Mouse (Mus musculus) adrenal gland, postnatal 36 days (tissue): ENCODE data around the gene Pkd1l1. TPM values are rescaled to one million over a fixed set of nuclear protein-coding genes. Genes with fewer than 3 reads are reported as not detected.

Source experiments
- DNase-seq, 2 experiments: peaks; one replicate each; pipeline ENCODE4 v3.0.0; 2021; ENCODE audit warnings: mixed read lengths in 1 of 2
- long read RNA-seq, 2 experiments: library from polyadenylated mRNA; stranded (forward); transcript quantifications; one replicate each; pipeline ENCODE4 v2.0.0; 2021; ENCODE audit warnings: borderline sequencing depth in 2 of 2
- total RNA-seq, 2 experiments: library from RNA; stranded (reverse); gene quantifications; 2 replicates each; pipeline ENCODE4 v1.2.3; 2021

The Pkd1l1 gene
- not detected for total RNA-seq
- long read RNA-seq, experiment 1, result 0 reads
- long read RNA-seq, experiment 2, result 0 reads

DNA sequence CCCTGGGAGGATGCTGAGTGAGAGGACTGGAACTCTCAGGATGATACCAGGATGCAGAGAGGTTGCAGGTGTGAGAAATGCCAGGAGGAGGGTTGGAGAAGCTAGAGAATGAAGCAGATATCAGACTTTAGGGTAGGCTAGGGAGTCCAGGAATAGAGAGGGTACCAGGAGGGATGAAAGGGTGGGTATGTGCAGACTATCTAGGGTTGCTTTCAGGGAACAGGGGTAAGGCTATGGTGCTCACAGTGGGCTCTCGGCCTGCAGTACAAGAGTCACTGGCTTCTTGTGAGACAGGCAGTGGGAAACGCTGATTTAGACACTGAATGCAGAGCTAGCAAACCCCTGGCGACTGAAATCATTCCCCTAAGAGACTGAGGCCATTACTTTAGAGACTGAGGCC, at the start of gene Pkd1l1:
TSS of gene Pkd1l1 (minus strand) at position 101 of the 400 bp plus-strand sequence.
- no peak for DNase-seq

DNA sequence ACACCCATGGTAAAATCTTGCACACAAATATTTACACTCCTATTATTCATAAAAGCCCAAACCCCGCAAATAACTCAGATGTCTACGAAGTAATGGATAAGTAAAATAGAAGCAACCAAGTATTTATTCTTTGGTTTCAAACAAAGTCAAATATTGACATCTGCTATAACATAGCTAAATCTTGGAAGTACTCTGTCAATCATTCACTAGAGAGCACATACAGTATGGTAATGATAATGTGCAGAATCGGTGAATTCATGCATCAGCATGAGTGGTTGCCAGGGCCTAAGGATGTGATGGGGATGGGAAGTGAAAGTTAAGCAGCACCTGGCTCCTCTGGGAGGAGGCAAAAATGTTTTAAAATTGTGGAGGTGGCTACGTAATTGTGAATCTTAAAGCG, 47.1 kb upstream of the Pkd1l1 start:
- no peak for DNase-seq

DNA sequence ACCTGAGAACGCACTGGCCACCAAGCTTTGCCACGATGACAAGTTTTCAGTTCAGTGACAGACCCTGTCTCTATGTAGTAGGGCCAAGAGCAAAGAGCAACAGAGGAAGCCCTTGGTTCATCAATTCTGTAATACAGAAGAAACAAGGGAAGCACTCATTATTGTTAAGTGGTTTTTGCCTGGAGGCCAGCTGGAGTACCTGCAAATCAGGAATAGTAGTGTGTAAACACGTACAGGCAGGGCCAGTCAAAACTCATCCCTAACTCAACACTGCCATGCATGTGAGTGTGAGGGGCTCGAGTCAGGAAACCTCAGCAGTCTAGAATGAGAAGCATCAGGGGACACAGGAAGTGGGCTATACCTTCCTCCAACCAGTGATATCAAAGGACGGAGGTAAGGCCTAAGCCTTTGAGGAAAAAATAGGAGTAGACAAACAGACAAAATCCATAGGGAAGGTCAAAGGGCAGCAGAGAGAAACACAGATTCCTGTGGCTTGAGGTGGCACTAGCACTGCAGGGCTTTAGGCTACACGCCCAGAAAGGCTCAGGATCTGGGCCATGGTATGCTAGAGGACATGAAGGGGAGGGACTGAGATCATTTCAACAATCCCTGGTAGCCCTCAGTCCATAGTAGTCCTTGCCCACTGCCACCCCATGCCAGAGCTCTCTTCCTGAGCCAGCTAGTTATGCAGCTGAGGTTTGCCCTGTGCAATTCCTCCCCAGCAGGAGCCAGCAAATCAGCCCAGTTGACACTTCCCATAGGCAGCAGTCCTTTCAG, 45.6 kb upstream of the Pkd1l1 start:
- no peak for DNase-seq

DNA sequence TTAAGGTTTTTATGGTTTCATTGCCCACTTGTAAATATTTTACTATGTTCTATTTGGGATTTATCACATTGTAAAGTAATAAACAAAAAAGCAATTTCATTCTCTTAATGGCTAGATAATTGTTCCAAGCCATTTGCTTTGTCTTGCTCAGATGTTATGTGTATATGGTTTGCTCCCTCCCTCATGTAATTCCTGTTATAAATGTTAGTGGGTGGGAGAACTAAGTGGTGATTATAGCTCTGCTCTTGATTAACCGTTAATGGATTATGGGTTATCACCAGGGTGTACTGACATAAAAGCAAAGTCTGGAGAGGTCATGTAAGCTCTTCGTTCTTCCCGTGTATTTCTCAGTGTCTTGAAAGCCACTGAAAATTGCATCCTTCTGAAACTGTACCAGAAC, 41.7 kb upstream of the Pkd1l1 start:
- DNase-seq, result no peak

DNA sequence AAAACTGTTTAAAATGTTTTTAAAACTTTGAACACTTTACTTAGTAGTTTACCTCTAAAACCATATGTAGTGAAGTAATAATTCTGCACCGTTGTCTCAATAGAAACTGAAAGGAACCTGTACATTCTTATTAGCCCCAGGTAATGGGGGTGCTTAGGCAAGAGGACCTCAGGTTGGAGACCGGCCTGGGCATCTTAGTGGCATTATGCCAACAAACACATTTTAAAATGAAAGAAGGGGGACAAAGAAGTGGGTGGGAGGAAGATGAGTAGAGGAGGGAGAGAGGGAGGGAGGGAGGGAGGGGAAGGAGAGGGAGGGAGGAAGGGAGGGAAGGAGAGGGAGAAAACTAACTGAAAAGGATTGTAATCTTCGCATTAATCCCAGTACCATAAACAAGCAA, 38.3 kb upstream of the Pkd1l1 start:
- no peak for DNase-seq

DNA sequence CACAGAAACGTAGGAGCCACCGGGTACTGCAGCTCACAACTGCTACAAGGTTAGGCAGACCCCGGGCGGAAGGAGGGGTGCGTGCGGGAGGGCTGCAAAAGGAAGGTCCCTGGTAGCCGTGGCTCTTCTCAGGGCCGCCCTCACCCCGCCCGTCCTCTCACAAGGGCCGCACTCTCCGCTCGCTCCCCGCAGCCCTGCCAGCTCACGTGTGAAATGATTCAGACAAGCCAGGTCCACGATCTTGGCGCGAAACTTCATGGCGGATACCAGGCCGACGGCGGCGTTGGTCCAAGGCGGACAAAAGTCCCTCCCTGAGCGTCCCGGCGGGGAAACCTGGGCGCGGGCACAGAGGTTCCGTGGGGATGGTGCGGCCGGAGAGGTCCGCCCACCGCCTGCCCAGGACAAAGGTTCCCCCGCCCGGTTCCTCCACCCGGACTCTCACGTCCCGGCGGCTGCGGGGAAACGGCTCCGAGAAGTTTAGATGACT, 37.8 kb upstream of the Pkd1l1 start, which contains the start of gene Hus1:
TSS of gene Hus1 (minus strand) at position 339 of the 487 bp plus-strand sequence.
- peak; percentile 94 to 95 for DNase-seq

DNA sequence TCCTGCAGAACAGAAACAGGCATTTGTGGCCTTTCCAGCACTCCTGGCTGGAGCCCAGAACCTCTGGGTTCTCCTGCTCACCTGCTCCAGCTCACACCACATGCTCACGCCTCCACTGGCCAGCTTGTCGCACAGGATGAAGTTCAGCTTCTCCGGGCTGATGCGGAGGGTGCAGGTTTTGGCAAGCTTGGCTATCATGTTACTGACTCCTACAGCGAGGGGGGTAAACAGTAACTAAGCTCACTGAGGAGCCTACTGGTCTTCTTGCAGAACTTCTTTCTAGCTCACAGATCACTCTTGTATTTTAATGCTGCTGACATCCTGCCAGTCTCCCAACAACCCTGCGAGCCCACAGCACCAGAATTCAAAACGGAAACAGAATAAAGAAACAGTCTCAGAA, 37.4 kb upstream of the Pkd1l1 start:
- peak; percentile 32 to 34 for DNase-seq

DNA sequence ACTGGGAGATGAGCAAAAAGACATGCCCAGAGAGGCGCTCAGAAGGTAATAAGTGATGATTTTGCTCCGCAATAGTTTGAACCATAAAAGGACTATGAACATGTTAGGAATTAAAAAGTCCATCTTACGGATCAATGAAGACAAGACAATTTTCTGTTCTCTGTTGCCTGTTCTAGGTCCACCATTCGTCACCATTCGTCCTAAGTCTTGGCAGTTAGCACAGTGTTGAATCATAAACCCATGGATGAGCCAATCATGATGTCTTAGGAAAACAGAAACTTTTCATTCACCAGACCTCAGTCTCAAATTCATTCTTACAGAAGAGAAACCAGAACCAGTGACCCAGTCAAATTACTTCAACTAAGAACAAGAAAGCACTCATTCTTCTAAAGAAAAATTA, 35.7 kb upstream of the Pkd1l1 start:
- no peak for DNase-seq

DNA sequence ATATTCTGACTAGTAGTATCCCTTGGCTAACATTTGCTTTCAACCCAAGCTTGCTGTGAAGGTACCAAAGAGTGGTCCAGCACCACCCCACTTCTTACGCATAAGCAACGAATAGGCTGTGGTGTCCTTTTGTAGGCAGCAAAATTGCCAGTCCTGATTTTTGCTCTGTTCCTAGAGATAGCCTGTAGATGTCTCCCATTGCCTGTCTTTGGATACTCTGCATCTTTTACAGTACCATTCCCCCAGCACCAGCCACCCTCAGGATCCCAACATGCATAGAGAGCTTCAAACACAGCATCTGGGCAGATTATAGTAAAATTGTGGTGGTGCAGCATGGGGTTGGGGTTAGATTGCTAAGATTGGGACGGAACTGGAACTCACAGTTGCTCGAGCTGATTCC, 15.0 kb upstream of the Pkd1l1 start:
- no peak for DNase-seq

DNA sequence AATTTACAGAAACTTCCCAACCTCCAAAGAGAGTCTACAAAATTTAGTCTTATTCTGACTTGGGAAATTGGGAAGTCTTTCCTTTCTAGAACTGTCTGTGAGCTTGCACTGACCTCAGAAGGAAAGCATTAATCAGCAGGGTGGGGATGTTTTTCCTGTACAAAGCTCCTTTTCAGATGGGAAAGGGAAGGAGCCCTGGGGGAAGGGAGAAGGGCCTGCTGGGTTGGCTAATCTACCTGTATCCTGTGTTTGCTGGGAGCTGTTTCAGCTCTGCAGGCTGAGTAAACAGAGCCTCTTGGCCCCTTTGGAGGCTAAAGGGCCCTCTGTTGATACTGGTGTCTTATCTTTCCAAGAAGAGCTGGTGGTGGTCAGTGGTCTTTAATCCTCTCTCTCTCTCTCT, 13.0 kb upstream of the Pkd1l1 start:
- peak; percentile 9 to 42 for DNase-seq

DNA sequence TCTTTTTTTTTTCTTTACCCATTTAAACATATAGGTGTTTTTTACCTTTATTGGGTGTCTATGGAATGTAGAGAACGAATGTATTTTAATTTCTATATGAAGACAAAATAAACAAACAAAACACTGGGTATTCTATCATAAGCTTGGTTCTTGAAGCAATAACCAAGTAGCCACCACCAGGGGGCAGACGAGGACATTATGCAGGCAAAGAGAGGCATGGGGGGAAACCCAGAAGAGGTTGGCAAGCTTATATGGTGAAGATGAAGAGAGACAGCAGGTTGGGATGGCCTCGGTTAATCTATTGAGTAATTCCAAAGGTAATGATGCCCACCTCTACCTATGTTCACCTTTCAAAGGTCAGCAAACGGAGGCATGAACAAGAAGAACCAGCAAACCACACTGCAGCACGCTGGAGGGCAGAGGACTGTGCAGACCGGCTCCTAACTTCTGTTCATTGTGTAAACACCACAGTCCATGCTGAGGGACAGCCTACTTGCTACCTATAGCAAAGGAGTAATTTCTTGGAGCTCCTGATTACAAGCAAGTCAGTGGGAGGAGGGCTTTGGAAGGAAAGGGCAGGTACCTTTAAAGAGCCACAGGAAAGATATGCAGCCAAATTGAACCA, 10.3 kb upstream of the Pkd1l1 start:
- DNase-seq, result peak; percentile 79 to 84

DNA sequence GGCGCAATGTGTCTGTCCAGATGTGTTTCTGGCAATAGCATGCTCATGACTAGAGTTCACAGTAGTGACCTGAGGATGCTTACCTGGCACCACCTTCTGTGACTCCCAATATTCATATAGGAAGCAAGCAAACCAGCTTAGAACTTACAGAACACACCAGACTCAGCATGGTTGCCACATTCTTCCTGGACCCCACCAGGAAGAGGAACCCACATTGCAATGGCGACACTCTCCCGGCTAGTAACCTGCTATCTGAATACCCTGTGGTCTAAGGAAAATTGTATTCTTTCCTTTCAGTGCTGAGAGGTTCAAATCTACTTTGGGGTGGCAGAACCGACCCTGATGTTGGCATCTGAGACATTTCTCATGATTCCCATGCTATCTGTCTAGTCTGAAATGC, 5.1 kb upstream of the Pkd1l1 start:
- no peak for DNase-seq

DNA sequence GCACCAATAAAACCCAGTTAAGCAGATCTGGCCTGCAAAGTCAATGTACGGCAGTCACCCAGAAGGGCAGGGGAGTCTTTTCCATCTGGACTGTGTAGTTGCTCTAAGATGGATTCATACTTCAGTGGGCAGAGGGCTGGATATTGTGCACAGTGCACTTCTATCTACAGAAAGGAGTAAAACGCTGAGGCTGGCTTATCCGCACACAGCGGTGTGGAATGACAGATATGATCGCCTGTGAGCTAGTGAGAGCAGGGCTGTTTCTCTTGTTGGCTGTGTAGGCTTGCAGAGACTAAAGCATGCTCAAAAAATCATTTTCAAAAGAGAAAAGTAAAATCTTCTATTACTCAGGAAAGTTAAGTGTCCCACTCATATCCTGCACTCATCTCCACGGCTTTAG, 973 bp downstream of the Pkd1l1 start:
- no peak for DNase-seq

DNA sequence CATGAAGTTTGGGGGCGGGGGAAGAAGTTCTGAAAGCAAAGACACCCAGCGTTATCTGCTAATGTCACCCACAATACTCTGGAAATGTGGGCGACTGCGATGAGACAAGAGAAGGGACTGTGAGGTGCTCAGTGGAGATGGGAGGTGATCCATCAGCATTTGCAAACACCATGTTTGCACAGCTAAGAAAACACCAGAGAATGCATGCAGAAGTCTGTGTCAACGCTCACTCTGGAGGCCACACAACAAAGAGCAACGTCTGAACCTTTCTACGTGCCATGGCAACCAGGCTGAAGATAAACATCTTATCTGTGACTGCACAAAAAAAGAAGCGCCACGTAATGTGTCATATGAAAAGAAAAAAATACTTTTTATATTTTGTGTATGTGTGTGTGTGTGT, 2.6 kb downstream of the Pkd1l1 start:
- DNase-seq, result no peak

DNA sequence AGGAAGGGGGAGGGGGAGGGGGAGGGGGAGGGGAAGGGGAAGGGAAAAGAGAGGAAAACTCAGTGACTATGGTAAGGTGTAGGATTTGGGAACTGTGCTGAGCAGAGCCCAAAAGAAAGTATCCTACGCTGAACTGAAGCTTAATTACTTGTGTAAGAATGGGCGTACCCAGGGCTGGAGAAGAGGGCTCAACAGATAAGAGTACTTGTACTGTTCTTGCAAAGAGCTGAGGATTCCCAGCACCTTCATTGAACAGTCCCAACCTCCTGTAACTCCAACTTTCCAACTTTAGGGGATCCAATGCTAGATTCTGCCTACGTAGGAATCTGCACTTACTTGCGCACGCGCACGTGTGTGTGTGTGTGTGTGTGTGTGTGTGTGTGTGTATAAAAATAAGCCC, 5.0 kb downstream of the Pkd1l1 start:
- DNase-seq, result no peak

DNA sequence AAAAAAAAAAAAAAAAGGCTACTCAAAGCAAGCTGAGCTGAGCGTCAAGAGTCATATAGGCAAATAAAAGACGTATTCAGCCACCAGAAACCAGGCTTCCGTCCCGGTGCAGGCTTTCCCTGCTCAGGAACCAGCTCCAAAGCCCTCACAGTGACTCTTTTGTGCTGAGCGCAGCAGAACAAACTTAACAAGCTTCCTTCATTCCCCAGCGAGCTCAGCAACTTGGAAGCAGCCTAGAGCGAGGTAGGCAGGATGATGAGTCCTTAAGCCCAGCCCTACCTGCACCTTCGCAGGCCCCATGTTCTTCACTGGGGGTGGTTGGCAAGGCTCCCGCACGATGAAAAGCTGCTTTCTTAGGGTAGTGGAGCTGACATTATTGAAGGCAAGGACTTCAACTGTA, 14.5 kb downstream of the Pkd1l1 start:
- no peak for DNase-seq

DNA sequence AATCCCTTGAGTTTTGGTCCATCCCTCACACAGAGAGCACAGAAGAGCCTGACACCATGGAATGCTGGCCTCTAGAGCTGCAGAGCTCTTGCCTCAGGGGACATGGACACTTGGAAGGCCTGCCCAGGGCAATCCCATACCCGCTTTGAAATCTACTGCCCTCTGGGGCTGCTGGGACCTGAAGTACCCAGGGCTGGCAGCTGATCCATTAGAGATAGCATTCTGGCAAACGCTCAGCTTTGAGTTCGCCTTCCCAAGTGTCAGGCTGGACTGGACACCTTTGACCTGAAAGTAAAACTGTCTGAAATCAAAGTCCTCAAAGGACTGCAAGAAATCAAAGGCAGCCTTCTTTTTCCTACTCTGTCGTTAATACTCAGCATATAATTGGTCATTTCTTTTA, 15.0 kb downstream of the Pkd1l1 start:
- peak in 1 of 2 experiments; percentile 6 for DNase-seq

DNA sequence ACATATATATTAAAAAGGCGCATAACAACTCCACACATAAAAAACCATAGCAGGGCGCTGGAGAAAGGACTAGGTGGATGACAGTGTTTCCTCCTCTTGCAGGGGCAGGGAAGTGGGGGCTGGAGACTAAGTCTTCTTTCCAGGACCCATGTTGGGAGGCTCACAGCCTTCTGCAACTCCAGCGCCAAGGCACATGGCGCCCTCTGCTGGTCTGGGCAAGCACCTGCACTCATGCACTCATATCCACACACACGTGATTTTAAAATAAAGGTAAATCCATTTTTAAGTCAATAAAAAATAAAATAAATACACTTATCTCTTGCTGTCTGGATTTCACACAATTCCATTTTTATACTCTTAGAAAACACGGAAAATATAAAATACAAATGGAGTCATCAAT, 16.0 kb downstream of the Pkd1l1 start:
- peak in 1 of 2 experiments; percentile 10 for DNase-seq

DNA sequence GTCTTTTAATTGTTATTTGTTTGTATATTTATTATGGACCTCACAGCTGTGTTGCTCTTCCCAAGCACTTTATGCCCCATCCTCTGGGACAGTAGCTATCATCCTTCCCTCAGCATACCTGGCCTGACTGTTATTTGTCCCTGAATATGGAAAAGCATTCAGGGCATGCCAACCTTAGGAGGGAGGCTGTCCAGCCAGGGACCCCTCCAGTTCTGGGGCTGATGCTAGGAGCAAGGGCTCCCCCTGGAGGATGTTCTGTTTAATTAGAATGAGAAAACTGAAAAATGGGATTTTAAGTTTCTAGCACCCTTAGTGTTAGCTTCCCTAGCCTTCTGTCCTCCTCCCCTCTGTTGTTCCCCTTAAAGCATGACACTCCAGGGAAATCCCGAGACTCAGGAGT, 17.4 kb downstream of the Pkd1l1 start:
- peak in 1 of 2 experiments; percentile 45 for DNase-seq

DNA sequence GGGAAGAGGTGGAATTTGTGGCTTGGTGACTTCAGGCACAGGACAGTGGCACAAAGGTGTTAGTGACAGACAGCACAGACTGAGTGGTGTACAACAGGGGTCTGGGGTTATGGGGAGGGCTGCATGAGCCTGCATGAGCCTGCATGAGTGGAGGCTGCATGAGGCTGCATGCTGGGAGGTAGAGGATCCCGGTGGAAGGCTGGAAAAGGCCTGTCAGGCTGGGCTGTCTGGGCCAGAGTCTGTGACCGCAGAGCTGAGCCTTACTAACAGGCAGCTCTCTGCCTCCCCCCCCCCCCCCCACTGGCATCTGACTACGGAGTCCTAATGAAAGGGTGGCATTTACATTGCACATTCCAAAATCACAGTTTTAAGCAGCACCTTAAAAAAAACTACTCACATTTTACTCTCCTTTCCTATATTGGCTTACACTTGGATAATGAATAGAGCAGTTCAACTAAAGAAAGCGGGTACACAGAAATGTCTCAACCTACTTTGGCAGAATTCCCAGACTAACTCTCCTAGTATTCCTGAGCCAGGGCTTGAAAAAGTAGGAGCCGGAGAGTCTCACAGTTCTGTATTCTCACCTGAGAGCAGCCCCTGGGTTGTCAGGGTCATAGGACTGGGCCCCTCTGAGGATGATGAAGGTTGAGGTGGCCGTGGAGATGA, 23.2 kb downstream of the Pkd1l1 start:
- DNase-seq, result no peak

DNA sequence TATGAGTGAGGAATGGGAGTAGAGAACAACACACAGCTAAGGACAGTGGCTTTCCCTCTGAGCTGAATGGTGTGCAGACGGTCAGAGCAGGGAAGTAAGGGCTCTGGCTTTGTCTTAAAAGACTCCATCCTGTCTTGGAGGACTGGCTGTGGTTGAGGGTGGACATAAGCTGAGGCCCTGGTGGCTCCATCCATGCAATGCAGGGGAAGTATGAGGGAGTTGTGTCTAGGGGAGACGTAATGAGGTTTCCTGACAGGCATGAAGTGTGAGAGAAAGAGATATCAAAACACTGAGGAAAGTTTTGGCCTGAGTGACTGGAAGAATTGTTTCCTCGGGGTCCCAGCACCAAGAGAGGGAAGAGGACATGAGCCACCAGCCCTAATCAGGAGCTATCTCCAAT, 24.2 kb downstream of the Pkd1l1 start:
- DNase-seq, result no peak

DNA sequence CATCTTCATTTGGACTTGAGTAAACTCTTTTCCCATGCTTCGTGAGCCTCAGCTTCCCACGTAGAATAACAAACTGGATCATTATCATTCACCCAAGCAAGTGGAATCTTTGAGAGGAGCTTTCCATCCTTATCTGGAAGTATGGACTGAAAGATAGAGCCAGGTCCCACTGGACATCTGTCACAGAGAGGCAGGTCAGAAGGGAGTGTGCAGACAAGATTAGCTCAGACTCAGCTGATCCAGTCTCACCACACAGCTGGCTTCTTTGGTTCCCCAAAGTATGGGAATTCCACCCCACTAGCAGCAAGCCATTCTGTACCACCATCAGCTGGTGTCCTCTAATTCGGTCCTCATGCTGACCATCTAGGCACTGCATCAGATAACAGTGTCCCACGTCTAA, 29.0 kb downstream of the Pkd1l1 start:
- no peak for DNase-seq

DNA sequence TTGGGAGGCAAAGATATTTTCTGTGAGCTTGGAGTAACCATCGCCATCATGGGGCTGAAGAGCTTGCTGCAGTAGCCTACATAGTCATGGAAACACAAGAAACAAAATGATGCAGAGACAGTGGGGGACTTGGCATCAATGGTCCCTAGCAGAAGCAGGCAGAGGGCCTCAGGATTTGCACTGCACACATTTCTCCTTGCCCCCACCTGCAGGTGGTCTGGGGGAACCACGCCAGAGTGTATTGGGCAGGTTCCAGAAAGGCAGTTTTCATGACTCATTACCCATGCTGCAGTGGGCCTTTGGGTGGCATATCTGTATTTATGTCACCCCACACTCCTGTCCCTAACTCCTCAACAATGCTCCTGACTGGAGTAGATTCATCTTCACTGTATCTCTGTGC, 30.6 kb downstream of the Pkd1l1 start:
- DNase-seq, result no peak
